Mouse (Mus musculus): Measurements from ENCODE around the gene Il5ra. TPM values are rescaled to one million over a fixed set of nuclear protein-coding genes. Genes with fewer than 3 reads are reported as not detected.

Il5ra gene
- polyA plus RNA-seq, 1 experiment from 2014 or later = not detected

- TF ChIP-seq CTCF (IDR thresholded peaks at IDR 0.05) (no peak), EP300 (IDR thresholded peaks at IDR 0.05) (no peak)
- H3K4me1 ChIP-seq (ENCODE audit: insufficient read depth, low read depth, low read length) = no peaks in the 10 kb centered on the region
- WGBS = 48% methylated on average over 1 of the region's 1 CpGs
- H3K27ac ChIP-seq (ENCODE audit: low read length) = no peak overlapping the region
- no peaks in the 10 kb centered on the region for H3K36me3 ChIP-seq (ENCODE audit: insufficient read depth, low read length)
- H3K9ac ChIP-seq (replicated peaks; ENCODE audit: low read depth) = no peak overlapping the region
- H3K4me2 ChIP-seq (replicated peaks; ENCODE audit: low read depth, low read length) = no peak overlapping the region
- ATAC-seq (no peak), DNase-seq (ENCODE audit: low spot score) (no peak)
- H3K9me3 ChIP-seq (ENCODE audit: low read length) = no peaks in the 10 kb centered on the region
- no peaks in the 10 kb centered on the region for H3K27me3 ChIP-seq (replicated peaks; ENCODE audit: insufficient read depth, low read length)
- no peak overlapping the region for H3K4me3 ChIP-seq (ENCODE audit: low read depth, low read length)
These were observed 21.1 kb downstream of the Il5ra start for GRCm38 (mm10) chr6:106727703-106728102.

DNA sequence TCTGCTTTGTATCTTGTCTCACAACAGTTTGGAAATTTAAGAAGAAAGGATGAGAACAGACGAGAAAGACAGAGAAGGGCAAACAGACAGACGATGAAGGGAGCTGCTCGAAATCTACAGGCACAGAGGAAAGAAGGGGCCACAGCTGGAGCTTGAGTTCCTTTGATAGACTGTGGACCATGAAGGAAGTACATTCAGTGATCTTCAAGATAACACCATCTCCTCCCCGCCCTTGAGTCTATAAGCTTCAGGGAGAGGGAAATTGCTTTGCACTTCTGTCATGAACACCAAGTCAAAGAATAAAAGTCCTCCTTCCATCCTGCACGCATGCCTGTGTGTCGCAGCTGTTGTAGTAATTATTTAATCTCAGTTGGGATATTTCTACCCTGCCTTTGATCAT is 22.8 kb downstream of the Il5ra start:
- Histone ChIP-seq H3K4me1 (ENCODE audit: insufficient read depth, low read depth, low read length) (no peaks in the 10 kb centered on the region), H3K9me3 (ENCODE audit: low read length) (no peaks in the 10 kb centered on the region), H3K9ac (replicated peaks; ENCODE audit: low read depth) (no peak overlapping the region), H3K27me3 (replicated peaks; ENCODE audit: insufficient read depth, low read length) (no peaks in the 10 kb centered on the region), H3K4me3 (ENCODE audit: low read depth, low read length) (no peak overlapping the region), H3K4me2 (replicated peaks; ENCODE audit: low read depth, low read length) (no peak overlapping the region), H3K27ac (ENCODE audit: low read length) (no peak overlapping the region), H3K36me3 (ENCODE audit: insufficient read depth, low read length) (no peaks in the 10 kb centered on the region)
- WGBS = 60% methylated on average over 6 of the region's 6 CpGs
- TF ChIP-seq EP300 (IDR thresholded peaks at IDR 0.05) (no peak), CTCF (IDR thresholded peaks at IDR 0.05) (no peak)
- DNase-seq (ENCODE audit: low spot score) = no peak
- no peak for ATAC-seq

DNA sequence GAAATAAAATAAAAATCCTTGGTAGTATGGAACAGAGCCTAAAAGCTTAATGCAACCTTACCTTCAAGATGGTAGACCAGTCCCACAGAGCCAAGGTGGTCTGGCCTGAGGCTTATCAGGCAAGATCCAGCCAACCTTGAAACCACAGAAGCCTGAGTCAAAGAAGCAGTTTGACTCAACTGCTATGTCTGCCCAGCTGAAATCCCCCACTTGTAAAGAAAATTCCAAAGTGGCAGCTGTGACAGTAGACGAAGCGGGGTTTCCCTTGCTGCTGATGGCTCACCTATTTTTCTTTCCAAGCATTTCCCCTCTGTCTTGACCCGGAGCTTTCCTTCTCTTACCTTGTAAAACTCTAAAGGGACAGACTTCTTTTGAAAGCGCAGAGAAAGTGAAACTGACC is 23.2 kb downstream of the Il5ra start:
- Histone ChIP-seq H3K4me2 (replicated peaks; ENCODE audit: low read depth, low read length) (no peak overlapping the region), H3K27ac (ENCODE audit: low read length) (no peak overlapping the region), H3K9ac (replicated peaks; ENCODE audit: low read depth) (no peak overlapping the region), H3K4me3 (ENCODE audit: low read depth, low read length) (no peak overlapping the region), H3K27me3 (replicated peaks; ENCODE audit: insufficient read depth, low read length) (no peaks in the 10 kb centered on the region), H3K9me3 (ENCODE audit: low read length) (no peaks in the 10 kb centered on the region), H3K36me3 (ENCODE audit: insufficient read depth, low read length) (no peaks in the 10 kb centered on the region), H3K4me1 (ENCODE audit: insufficient read depth, low read depth, low read length) (no peaks in the 10 kb centered on the region)
- ATAC-seq (no peak), DNase-seq (ENCODE audit: low spot score) (no peak)
- WGBS = 74% methylated on average over 4 of the region's 4 CpGs
- no peak for TF ChIP-seq EP300 (IDR thresholded peaks at IDR 0.05)
- TF ChIP-seq CTCF (IDR thresholded peaks at IDR 0.05) = no peak

DNA sequence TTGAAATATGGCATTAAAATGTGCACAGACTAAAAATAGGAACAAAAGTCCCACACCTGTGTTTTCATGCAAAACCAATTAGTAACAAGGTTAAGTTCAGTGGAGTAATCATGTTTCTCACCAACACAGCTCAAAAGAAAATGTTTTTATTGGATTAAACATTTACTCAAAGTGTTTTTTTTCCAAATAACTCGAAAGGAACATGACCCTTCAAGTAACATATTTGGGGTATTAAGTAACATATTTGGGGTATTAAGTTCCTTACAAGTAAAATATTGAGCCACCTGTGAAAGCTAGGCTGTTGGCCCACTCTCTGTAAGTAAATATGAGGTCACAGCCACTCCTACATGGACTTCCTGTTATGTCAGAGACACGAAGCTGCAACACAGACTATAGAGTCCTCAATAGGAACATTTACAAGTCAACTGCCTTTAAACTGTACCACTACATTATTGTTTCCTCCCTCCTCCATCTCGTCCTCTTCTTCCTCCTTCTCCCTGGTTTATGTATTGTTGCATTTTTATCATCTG is 43.3 kb downstream of the Il5ra start:
- WGBS = 33% methylated on average over 3 of the region's 3 CpGs
- no peak overlapping the region for H3K4me3 ChIP-seq (ENCODE audit: low read depth, low read length)
- H3K4me2 ChIP-seq (replicated peaks; ENCODE audit: low read depth, low read length) = no peak overlapping the region
- no peaks in the 10 kb centered on the region for H3K4me1 ChIP-seq (ENCODE audit: insufficient read depth, low read depth, low read length)
- no peak overlapping the region for H3K27ac ChIP-seq (ENCODE audit: low read length)
- no peaks in the 10 kb centered on the region for H3K27me3 ChIP-seq (replicated peaks; ENCODE audit: insufficient read depth, low read length)
- DNase-seq (ENCODE audit: low spot score) (no peak), ATAC-seq (no peak)
- H3K36me3 ChIP-seq (ENCODE audit: insufficient read depth, low read length) = no peaks in the 10 kb centered on the region
- no peak for TF ChIP-seq EP300 (IDR thresholded peaks at IDR 0.05)
- TF ChIP-seq CTCF (IDR thresholded peaks at IDR 0.05) = no peak
- H3K9me3 ChIP-seq (ENCODE audit: low read length) = no peaks in the 10 kb centered on the region
- H3K9ac ChIP-seq (replicated peaks; ENCODE audit: low read depth) = no peak overlapping the region

DNA sequence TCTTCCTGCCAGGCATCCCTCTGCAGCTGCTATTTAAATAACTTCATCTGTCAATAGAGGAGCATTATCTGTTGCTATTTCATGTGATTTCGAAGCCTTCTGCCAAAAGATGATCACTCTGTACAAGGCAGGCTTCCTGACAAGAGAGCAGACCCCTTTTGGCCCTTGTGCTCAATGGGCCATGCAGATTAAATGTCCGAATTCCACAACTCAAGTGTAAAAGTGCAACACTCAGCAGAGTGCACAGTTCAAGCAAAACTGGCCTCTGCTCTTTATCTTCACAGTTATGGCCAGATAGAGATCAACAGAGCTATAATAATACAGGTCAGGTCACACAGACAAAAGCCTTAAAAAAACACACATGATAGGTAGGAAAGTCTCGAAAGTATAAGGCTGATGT is 46.9 kb downstream of the Il5ra start:
- H3K4me3 ChIP-seq (ENCODE audit: low read depth, low read length) = no peak overlapping the region
- DNase-seq (ENCODE audit: low spot score) = no peak
- no peaks in the 10 kb centered on the region for H3K4me1 ChIP-seq (ENCODE audit: insufficient read depth, low read depth, low read length)
- H3K9ac ChIP-seq (replicated peaks; ENCODE audit: low read depth) = no peak overlapping the region
- H3K4me2 ChIP-seq (replicated peaks; ENCODE audit: low read depth, low read length) = no peak overlapping the region
- TF ChIP-seq EP300 (IDR thresholded peaks at IDR 0.05) (no peak), CTCF (IDR thresholded peaks at IDR 0.05) (no peak)
- H3K27ac ChIP-seq (ENCODE audit: low read length) = no peak overlapping the region
- no peaks in the 10 kb centered on the region for H3K36me3 ChIP-seq (ENCODE audit: insufficient read depth, low read length)
- ATAC-seq = no peak
- WGBS = 51% methylated on average over 3 of the region's 3 CpGs
- no peaks in the 10 kb centered on the region for H3K9me3 ChIP-seq (ENCODE audit: low read length)
- H3K27me3 ChIP-seq (replicated peaks; ENCODE audit: insufficient read depth, low read length) = no peaks in the 10 kb centered on the region

DNA sequence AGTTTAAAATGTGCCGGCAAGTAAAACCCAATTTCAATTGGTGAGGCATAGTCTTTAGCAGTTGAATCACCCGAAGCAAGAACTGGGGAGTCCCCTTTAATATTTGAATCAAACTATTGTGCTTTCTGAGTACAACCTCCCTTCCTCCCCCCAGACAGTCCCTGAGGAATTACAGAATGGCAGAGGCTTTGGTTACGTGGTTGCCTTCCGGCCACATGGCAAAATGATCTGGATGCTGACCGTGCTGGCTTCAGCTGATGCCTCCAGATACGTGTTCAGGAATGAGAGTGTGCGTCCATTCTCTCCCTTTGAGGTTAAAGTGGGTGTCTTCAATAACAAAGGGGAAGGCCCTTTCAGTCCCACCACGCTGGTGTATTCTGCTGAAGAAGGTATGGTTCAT is 73.3 kb downstream of the Il5ra start:
- Histone ChIP-seq H3K4me3 (ENCODE audit: low read depth, low read length) (no peak overlapping the region), H3K4me2 (replicated peaks; ENCODE audit: low read depth, low read length) (no peak overlapping the region), H3K9ac (replicated peaks; ENCODE audit: low read depth) (no peak overlapping the region), H3K27me3 (replicated peaks; ENCODE audit: insufficient read depth, low read length) (no peaks in the 10 kb centered on the region), H3K4me1 (ENCODE audit: insufficient read depth, low read depth, low read length) (no peaks in the 10 kb centered on the region), H3K9me3 (ENCODE audit: low read length) (no peaks in the 10 kb centered on the region), H3K27ac (ENCODE audit: low read length) (no peak overlapping the region), H3K36me3 (ENCODE audit: insufficient read depth, low read length) (no peaks in the 10 kb centered on the region)
- ATAC-seq (no peak), DNase-seq (ENCODE audit: low spot score) (no peak)
- no peak for TF ChIP-seq EP300 (IDR thresholded peaks at IDR 0.05)
- no peak for TF ChIP-seq CTCF (IDR thresholded peaks at IDR 0.05)
- WGBS = 81% methylated on average over 8 of the region's 8 CpGs
